Mouse (Mus musculus): ENCODE results near the gene Tmem38b. TPM values are rescaled to one million over a fixed set of nuclear protein-coding genes. Genes with fewer than 3 reads are reported as not detected.

Gene Tmem38b
- total RNA-seq, 2 experiments from 2014 or later, result 19.1 to 21.2 TPM

DNA sequence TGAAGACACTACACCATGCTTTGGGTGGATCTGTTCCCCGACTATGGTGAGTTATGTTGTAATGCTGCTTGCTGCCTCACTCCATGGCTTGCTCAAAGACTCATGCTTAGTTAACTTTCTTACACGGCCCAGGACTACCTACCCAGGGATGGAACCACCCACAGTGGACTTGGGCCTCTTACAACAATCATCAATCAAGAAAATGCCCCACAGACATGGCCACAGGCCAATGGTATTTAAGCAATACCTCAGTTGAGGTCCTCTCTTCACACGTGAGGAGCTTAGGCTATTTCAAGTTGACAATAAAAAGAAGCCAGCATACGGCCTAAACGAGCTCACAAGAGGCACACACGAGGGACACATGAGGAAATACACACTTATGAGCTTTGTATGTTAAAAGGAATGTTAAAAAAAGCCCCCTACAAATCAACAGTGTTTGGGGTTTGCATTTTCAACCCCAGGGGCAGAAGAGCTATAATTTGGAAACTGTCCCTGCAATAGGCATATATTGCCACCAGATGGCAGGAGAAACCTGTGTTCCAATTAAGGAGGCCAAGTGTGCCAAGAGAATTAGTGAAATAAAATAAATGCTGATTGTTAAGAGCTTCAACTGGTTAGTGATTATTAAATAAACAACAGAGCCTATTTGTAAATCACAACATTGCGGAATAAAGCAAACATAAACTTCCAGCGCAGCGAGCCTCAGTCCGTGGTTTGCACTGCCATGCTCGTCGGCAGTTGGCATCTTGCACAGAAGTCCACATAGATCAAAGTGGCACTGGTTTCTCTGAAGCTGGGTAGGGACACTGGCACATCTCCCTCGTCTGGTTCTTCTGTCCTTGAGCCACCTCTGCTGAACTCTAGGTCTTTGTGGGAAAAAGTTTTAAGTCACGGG lies 58.8 kb downstream of the Tmem38b start:
- peak in 1 of 2 experiments; percentile 30 for DNase-seq

DNA sequence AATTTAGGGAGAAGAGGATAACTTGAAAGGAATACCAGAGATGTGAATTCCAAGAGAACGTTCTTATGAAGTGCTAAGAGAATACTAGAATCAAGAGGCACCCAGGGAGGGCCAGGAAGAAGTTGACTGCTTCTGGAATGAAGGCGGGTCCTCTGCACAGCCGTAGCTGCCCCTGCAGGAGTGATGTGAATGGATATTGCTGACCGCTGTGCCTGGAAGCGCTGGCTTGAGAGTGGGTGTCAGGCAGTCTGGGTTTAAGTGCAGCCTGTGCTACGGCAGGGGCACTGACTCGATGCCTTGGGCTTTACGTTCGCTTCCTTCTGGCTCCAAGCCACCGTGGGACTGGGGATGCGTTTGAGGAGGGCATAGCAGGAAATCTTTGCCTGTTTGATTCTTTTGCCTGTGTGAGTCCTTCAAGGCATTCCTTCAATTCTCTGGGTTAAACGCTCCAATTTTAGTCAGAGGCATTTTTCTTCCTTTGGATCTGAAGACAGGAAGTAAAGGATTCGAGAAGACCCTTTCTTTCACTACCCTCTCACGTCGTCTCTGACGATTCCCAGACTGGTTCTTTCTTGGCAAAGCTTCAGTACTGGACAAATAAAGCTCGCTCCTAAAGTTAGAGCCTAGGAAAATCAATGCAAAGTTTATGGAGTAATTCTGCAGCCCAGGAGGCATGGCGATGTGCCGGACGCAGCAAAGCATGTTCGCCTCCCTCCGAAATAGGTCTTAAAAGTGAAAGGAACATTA lies 60.7 kb downstream of the Tmem38b start:
- no peak for DNase-seq

DNA sequence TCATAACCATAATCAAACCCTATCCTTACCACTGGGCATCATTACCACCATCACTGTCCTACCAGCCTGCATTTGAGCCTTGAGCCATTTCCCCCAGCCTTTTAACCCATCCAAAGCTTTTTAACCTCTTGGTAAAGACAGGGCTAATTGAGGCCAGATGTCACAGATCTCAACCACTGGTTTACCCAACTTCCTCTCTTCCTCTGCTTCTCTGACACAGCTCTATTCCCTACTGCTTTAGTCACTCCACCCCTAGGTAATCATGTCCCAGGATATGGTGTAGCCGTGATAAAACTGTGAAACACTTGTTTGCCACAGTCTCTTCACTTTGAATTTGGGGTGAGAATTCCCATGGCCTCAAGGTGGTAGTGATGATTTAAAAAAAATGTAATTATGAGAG lies 69.5 kb downstream of the Tmem38b start:
- DNase-seq, result no peak

DNA sequence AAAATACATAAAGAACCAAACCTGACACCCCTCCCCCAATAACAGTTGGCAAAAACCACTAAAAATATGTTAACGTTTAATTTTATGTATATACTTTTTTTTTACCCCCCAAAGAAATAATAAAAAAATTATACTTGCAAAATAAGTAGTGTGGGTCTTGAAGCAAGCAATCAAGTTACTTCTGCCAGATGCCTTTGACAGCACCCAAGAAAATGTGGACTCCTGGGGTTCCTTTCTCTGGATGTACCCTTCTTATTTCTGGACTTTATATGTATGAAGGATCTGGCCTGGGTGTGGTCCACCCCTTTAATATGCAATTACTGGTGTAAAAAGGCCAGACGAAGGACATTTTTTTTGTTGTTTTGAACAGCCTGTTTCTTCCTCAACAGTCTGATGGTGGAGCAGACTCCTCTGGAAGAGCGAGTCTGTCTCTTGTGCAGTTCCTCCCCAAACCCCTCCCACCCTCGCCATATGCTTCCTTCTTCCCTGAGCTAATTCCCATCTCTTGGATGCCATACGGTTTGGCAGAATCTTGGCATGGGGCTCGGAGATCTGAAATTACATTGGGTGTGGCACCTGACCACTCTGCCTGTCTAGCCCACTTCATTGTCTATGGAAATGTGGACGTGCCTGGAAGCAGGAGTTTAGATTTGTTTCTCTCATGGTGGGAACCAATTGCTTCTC lies 70.4 kb downstream of the Tmem38b start:
- peak; percentile 24 to 29 for DNase-seq

DNA sequence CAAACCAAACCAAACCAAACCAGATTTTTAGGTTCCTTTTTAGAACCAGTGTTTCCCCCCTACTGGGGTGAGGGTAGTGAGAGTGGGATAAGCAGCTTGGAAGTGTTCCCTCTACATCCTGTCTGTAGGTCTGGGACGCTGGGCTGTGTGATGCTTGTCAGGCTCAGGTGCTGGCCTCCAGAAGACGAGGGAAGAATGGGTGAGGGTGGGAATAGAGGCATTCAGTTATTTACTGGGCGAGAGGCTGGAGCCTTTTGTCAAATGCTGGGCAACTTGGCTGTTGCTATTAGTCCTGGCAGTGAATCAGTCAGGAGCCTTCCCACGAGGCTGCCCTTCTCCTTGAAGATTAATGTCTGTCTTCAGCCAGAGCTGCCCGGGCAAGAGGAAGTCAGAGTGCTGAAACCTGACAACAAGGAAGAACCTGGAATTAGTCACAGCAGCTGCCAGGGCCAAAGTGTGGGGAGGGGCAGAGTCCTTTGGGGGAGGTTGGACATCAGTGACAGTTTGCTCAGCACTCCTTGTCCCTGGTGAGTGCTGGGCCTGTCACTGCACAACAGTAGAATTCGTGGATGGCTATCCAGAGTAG lies 74.6 kb downstream of the Tmem38b start:
- DNase-seq, result no peak

DNA sequence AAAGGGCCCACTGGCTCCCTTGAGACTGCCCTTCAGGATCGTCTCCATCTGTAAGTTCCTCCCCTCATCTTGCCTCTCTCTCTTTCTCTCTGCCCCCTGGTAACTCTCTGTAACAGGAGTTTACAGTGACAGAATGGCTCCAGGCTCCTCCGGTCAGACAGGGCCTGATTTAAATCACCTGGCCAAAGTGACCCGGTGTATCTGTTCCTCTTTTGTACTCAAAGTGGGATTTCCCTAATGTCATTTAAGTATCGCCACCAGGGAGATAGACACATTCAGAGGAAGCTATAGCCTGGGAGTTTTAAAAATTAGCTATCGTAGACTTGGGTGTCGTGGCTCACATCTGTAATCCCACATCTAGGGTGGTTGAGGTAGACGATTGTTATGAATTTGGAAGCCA lies 78.5 kb downstream of the Tmem38b start:
- DNase-seq, result no peak

DNA sequence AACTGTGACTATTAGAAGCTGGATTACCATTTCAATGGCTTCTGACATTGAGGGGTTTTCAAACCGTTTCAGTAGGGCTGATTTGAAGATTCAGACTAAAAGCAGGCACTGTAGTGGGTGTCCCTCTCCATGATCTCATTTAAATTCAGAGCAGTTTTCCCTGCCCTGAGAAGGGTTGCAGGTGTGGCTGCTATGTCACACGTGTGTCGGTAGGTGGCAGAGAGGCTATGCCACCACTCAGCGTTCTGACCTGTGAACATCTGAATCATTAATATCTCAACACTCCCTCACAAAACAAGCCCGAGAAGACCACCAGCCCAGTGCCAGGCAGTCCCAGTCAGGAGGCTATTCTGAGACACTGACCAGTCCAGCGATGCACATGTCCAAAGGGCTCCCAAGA lies 79.7 kb downstream of the Tmem38b start:
- no peak for DNase-seq

DNA sequence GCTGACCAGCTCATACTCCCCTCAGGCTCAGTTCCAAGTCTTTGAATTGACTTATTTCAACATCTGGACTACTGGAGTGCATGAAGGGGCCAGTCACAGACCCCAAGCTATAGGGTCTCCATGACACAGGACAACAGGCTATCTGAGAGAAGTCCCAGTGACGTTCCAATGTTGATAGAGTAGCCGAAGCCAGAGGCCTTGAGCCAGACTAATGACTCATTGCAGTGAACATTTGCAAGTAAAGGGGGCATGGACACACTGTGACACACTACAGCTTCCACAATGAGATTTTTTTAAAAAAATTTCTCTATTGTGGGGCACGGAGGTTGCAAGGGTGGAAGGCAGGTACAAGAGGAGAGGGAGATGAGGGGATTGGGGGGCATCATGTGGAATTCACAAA lies 81.2 kb downstream of the Tmem38b start:
- no peak for DNase-seq

Other genes with a start within 250 kb of the Tmem38b start
- gene Fsd1l, start 194.6 kb upstream of the Tmem38b start, total RNA-seq (2021), result 10 to 100 TPM; 32.8 to 35.4 TPM
- gene Fktn, start 112.0 kb upstream of the Tmem38b start, total RNA-seq (2021), result 10 to 100 TPM; 32.9 to 33.4 TPM
- under 1 TPM in 1 of 2 experiments, not detected in 1; 0.10 TPM for gene Tal2, start 46.3 kb upstream of the Tmem38b start, total RNA-seq (2021)

Data from layer of hippocampus, postnatal 36 days (tissue).